Mouse (Mus musculus): ENCODE data around the gene Inpp5b.

GRCm38 (mm10) chr4:124712618-124713017 is 29.0 kb upstream of the Inpp5b start:
- TF ChIP-seq POLR2A (IDR thresholded peaks at IDR 0.05; ENCODE audit: borderline replicate concordance, extremely low read depth, insufficient read depth, insufficient read length, poor library complexity, severe bottlenecking): no peak
- no peak for TF ChIP-seq CTCF (IDR thresholded peaks at IDR 0.05; ENCODE audit: borderline replicate concordance, extremely low read depth, insufficient read depth, insufficient read length)

Data from brain, embryonic 14.5 days (tissue).